Mouse (Mus musculus) embryo, embryonic 9.5 days (tissue): ENCODE results near the gene Armcx6.
"Not testable (repeated sequence)": the region's sequence is repeated elsewhere in the genome, so short reads cannot be mapped to it uniquely, and the experiment has no call there.

Source experiments
- DNase-seq: peaks from one replicate; pipeline ENCODE4 v3.0.0-alpha.2; 2017; ENCODE audit errors: extremely low spot score

Gene Armcx6

GRCm38 (mm10) chrX:134750764-134751592, at the start of gene Armcx6:
Armcx6 (minus strand) TSS chrX:134751417.
- peak; percentile 56 for DNase-seq

- DNase-seq: no peak
Measured at GRCm38 (mm10) chrX:134787728-134788127, 36.5 kb upstream of the Armcx6 start.

- DNase-seq: not testable (repeated sequence)
Measured at GRCm38 (mm10) chrX:134763428-134764198, 12.4 kb upstream of the Armcx6 start.

- DNase-seq: no peak
Measured at GRCm38 (mm10) chrX:134757293-134757995, 6.2 kb upstream of the Armcx6 start.

GRCm38 (mm10) chrX:134756434-134757292, 5.4 kb upstream of the Armcx6 start, which contains the start of gene Armcx3:
Armcx3 (plus strand) TSS chrX:134756595.
- peak; percentile 55 for DNase-seq

- DNase-seq: no peak
Measured at GRCm38 (mm10) chrX:134752584-134752983, 1.4 kb upstream of the Armcx6 start.

GRCm38 (mm10) chrX:134751910-134752309, 693 bp upstream of the Armcx6 start:
- DNase-seq: no peak

- DNase-seq: peak; percentile 35
Measured at GRCm38 (mm10) chrX:134746459-134746858, 4.8 kb downstream of the Armcx6 start.

GRCm38 (mm10) chrX:134741862-134742261, 9.4 kb downstream of the Armcx6 start:
- DNase-seq: no peak

GRCm38 (mm10) chrX:134739160-134739559, 12.1 kb downstream of the Armcx6 start:
- no peak for DNase-seq

- no peak for DNase-seq
Measured at GRCm38 (mm10) chrX:134737796-134738195, 13.4 kb downstream of the Armcx6 start.

- no peak for DNase-seq
Measured at GRCm38 (mm10) chrX:134729778-134730177, 21.4 kb downstream of the Armcx6 start.

- peak; percentile 7 for DNase-seq
Measured at GRCm38 (mm10) chrX:134723762-134724161, 27.5 kb downstream of the Armcx6 start.

- peak; percentile 61 for DNase-seq
Measured at GRCm38 (mm10) chrX:134718524-134718923, 32.7 kb downstream of the Armcx6 start.

GRCm38 (mm10) chrX:134717752-134718308, 33.4 kb downstream of the Armcx6 start, which contains the start of gene Armcx1:
Armcx1 (plus strand) TSS chrX:134717963.
- peak; percentile 76 for DNase-seq

GRCm38 (mm10) chrX:134716863-134717262, 34.4 kb downstream of the Armcx6 start:
- peak; percentile 19 for DNase-seq
